Mouse (Mus musculus) left cerebral cortex, adult 9 months (tissue): ENCODE measurements around the gene Fsd2.

Source experiments
- DNase-seq, 2 experiments: peaks; one replicate each; pipeline ENCODE4 v3.0.0; 2022; ENCODE audit warnings: low spot score in 2 of 2

The Fsd2 gene

GRCm38 (mm10) chr7:81542934-81543333 lies 23.8 kb downstream of the Fsd2 start:
- DNase-seq: no peak

- DNase-seq: peak; percentile 37 to 71
Observed at GRCm38 (mm10) chr7:81541924-81542524, 24.7 kb downstream of the Fsd2 start.

- no peak for DNase-seq
Observed at GRCm38 (mm10) chr7:81540999-81541398, 25.7 kb downstream of the Fsd2 start.

GRCm38 (mm10) chr7:81539565-81539964 lies 27.2 kb downstream of the Fsd2 start:
- DNase-seq: no peak

GRCm38 (mm10) chr7:81538070-81538675 lies 28.6 kb downstream of the Fsd2 start:
- DNase-seq: peak in 1 of 2 experiments; percentile 45

GRCm38 (mm10) chr7:81536478-81536877 lies 30.3 kb downstream of the Fsd2 start:
- no peak for DNase-seq

- DNase-seq: no peak
Observed at GRCm38 (mm10) chr7:81531462-81531861, 35.3 kb downstream of the Fsd2 start.

- no peak for DNase-seq
Observed at GRCm38 (mm10) chr7:81528918-81529317, 37.8 kb downstream of the Fsd2 start.

GRCm38 (mm10) chr7:81523663-81524017 lies 43.1 kb downstream of the Fsd2 start:
- DNase-seq: no peak

GRCm38 (mm10) chr7:81523008-81523662 lies 43.6 kb downstream of the Fsd2 start:
- DNase-seq: peak; percentile 83 to 90

- DNase-seq: peak in 1 of 2 experiments; percentile 51
Observed at GRCm38 (mm10) chr7:81516154-81517030, 50.4 kb downstream of the Fsd2 start.

- no peak for DNase-seq
Observed at GRCm38 (mm10) chr7:81514906-81515590, 51.7 kb downstream of the Fsd2 start.

GRCm38 (mm10) chr7:81501050-81501449 lies 65.7 kb downstream of the Fsd2 start:
- DNase-seq: no peak

- no peak for DNase-seq
Observed at GRCm38 (mm10) chr7:81498181-81498580, 68.6 kb downstream of the Fsd2 start, which contains the start of gene BC048679. TSS of gene BC048679 (minus strand) at chr7:81498281.

- no peak for DNase-seq
Observed at GRCm38 (mm10) chr7:81497171-81497570, 69.6 kb downstream of the Fsd2 start.

GRCm38 (mm10) chr7:81493331-81494021 lies 73.3 kb downstream of the Fsd2 start, which contains the start of gene Ap3b2:
TSS of gene Ap3b2 (minus strand) at chr7:81493925.
- DNase-seq: peak; percentile 51 to 76

- no peak for DNase-seq
Observed at GRCm38 (mm10) chr7:81492628-81493027, 74.1 kb downstream of the Fsd2 start.

- no peak for DNase-seq
Observed at GRCm38 (mm10) chr7:81489649-81490048, 77.1 kb downstream of the Fsd2 start.
